Mouse (Mus musculus) cerebellum, adult 9-11 months (tissue): ENCODE data around the gene Tpi1.

ENCODE experiments used
- DNase-seq: peaks from one replicate; pipeline ENCODE4 v3.0.0; 2022

Tpi1 gene

DNA sequence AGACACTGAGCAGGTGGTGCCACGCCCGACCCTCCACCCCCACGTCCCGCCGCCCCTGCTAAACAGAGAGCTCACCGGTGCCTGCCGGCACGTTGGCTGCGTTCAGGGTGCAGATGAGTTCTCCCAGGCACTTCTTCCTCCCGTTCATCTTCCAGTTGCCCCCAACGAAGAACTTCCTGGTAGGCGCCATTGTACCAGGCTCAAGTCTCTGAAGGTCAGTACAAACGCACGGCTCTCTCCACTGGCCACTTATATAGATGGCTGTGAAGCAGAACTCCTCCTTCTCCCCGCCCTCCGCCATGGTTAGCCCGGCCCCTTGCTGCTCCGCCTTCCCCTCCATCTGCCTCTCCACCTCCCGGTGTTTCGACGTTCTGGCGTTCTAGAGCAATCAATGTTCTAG lies at the start of gene Tpi1:
TSS of gene Tpi1 (minus strand) at position 364 of the 400 bp plus-strand sequence.
- peak; percentile 94 for DNase-seq

- no peak for DNase-seq
These were observed 49.1 kb upstream of the Tpi1 start for GRCm38 (mm10) chr6:124863125-124863657.

DNA sequence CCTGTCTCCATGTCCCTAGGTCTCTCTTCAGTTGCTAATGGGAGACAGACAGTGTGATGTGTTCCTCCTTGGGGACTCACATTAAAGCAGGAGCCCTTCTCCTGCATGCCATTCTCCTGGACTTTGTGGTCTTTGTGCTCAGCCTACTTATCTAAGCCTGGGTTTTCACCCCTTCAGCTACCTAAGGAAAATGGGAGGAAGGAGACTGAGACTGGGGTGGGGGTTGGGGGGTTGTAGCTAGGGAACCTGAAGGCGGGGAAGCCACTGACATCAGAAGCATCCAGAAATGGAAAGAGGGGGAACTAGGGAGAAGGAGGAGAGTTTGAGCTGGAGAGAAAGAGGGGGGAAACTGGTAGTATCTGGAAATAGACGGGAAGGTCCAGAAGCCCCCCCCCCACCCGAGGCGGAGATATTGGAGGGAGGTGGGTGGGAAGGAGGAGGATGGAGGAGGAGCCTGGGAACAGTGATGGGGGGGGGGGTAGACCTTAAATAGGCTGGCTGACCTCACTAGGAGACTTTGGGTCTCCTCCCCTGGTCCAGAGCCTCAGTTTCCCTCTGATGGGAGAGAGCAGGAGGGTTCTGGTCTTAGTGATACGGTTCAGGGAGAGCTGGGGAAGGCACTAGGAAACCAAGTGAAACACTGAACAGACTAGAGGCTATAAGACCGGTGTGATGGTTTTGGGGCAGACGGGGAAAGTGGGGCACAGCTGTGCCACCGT lies 48.5 kb upstream of the Tpi1 start:
- DNase-seq: peak; percentile 44

DNA sequence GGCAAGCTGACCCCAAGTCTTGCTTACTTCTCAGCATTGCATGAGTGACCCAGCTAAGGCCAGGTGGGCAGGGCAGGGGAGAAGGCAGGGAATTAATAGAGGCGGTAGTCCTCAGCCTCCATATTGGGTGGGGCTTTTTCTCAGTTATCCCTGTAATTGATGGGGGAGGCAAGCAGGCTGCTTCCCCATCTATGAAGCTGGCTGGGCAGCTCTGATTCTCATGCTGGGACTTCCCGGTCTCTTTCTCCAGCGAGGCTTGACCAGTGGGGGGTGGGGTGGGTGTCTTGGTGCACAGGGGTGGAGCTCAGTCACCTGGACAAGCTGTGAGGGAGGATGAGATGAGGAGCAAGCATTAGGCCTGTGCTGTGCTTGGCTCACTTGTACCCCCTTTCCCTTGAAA lies 47.7 kb upstream of the Tpi1 start:
- peak; percentile 60 for DNase-seq

- DNase-seq: peak; percentile 64
These were observed 47.2 kb upstream of the Tpi1 start for GRCm38 (mm10) chr6:124861266-124861665.

DNA sequence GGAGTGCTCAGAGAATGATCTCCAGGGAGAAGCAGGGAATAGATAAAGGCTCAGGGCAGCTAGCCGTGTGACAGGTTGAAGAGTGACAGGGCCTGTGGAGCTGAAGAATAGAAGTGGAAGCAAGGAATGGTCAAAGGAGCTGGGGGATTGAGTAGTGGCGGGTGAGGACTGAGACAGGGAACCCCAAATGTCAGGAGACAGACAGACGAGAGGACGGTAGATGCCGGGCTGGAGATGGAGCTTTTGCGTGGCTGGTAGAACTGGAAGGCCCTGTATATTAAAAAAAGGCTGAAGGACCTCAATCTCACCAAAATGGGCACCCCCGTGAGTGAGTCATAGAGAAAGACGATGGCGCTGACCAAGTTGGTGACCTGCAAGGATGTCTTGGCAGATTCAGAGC lies 46.4 kb upstream of the Tpi1 start:
- peak; percentile 55 for DNase-seq

DNA sequence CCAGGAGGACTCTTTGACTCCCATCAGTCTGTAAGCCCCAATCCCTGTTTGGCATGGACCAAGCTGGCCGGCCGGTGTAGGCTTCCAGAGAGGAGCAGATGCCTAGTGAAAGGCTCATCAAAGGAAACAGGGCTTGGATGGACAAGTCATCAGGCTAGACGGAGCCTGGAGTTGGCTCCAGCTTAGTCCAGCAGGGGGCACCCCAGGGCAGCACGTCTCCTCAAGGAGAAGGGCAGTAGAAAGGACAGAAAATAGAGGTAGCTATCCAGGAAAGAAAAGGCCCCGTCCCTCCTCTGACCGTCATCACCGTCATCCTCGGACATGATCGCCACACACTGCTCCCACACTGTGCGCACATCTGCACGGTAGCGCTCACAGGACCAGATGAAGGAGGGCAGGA lies 45.6 kb upstream of the Tpi1 start:
- DNase-seq: peak; percentile 91

DNA sequence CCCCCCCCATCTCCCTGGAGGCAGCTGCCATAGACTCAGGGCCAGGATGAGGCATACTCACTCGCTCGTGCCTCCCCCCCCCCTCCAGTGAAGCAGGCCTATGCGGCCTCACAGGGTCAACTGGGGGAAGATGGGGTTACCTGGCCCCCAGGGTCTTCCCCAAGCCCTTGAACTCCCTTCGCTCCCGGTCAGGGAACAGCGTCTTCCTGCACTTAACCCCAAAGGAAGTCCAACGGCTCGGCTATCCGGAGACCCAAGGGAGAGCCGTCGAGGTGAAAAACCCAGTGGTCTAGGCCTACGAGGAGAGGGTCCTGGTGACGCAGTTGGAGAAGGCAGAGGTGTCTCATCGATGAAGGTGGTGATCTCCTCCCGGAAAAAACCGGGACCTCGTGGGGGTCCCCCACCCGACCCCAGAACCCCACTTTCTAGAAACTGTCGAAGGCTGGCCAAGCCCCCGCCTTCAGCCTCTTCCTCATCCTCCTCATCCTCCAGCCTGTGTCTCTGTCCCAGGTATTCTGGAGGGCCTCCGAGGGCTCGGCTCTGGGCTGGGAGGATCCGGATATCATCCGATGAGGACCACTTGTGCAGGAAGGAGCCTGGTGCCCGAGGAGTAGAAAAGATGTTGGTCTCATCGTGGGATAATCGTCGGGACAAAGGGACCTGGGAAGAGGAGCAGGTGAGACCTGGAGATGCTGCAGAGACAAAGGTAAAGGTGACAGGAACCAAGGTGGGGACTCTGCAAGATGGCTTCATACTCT lies 44.6 kb upstream of the Tpi1 start:
- DNase-seq: peak; percentile 65

DNA sequence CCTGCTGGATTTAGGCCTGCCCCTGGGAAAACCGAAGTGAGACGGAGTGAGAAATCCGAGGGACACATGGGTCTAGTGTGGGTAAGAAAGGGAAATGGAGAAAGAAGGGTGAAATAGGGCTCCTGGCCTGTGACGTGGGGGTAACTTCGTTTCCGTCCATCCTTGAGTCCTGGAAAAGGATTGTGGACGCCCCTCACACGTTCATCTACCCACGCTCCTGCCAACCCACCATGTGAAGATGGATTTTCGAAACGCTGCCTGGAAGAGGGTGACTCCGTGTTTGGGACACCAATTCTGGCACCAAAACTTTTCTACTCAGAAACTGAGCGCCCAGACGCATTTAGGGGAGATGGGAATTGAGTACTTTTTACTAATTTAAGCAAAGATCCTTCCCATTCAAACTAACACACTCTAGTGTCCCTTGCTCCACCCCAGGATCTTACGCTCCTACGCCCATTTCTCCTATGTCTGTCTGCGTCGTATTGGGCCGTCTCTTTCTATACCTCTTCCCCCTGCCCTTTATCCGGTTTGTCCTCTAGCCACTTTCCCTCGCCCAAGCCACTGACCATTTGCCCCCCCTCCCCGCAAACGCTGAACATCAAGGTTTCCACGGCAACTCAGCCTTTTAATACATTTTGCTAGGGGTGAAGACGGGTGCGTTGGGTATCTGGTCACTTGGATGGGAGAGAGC lies 43.9 kb upstream of the Tpi1 start:
- DNase-seq: peak; percentile 53

DNA sequence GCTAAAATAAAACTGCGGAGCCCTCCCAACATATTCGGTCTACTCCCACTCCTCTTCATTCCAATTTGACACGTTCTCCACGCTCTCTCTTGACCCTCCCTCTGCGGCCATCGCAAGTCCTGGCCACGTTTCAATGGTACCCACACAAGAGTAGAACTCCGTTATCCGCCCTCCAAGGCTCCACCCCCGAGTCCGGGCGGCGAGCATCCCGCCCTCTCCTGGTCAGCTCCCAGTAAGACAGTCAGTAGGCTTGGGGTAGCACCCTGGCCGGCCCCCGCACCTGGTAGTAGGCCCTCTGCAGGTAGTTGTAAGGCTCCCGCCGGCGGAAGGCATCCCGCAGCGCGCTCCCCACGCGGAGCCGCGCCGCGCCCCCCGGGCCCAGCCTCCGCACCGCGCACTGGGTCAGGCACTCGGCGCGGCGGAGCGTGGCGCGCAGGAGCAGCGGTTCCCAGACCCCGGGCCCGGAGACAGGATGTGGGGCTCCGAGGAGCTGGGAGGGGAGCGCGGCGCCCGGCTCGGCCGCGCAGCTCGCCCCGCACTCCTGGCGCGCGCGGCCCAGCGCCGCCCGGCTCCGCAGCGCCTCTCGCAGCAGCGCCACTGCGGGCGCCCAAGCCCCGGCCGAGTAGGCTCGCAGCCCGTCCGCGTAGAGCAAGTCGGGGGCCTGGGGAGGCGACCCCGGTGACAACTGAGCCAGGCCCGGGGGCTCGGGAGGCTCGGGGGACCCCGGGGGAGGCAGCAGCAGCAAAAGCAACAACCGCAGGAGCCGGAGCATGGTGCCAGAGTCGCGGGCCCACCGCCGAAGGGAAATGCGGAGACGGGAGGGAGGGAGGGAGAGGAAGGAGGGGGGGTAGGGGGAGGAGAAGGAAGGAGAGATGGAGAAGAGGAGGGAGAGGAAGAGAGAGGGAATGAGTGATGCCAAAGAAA lies 43.1 kb upstream of the Tpi1 start, which contains the start of gene P3h3:
TSS of gene P3h3 (minus strand) at position 837 of the 924 bp plus-strand sequence.
- peak; percentile 94 for DNase-seq

DNA sequence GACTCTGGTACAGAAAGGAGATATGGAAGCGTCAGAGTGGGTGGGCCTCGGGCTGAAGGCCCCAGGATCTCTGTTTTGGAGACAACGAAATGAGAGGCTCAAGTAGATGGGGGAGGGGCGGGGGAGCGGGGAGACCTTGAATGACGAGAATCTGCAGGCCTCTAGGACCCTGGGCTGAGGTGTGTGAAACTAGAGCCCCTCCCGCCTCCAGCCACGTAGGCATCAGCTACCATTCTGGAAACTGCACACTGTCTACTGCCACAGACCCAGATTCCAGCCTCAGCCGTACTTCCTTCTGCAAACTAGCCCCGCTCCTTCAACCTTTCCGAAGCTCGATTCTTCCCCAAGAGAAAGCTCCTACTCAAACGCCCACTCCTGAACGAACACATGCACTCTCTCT lies 42.2 kb upstream of the Tpi1 start:
- peak; percentile 71 for DNase-seq

GRCm38 (mm10) chr6:124854647-124855046 lies 40.6 kb upstream of the Tpi1 start:
- DNase-seq: no peak

DNA sequence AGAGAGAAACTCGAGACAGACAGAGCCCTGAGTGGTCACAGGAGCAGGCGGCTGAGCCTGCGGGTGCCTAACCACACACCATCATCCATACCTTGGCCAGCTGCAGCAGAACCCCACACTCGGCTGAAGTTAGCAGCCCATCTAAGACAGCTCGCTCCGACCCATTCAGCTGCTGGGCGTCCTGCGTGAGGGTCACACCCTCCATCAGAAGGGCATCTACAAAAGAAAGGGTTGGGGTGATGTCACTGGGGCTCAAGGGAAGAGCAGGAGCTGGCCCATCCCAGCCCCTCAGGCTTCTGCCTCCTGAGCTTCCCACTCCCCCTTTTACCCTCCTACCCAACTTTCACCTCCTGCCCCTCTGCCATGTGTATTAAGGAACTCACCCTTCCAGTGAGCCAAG lies 36.4 kb upstream of the Tpi1 start:
- DNase-seq: no peak

GRCm38 (mm10) chr6:124847305-124847704 lies 33.2 kb upstream of the Tpi1 start:
- DNase-seq: peak; percentile 93

- no peak for DNase-seq
These were observed 26.4 kb upstream of the Tpi1 start, which contains the start of gene Gnb3 for GRCm38 (mm10) chr6:124840241-124841167. TSS of gene Gnb3 (minus strand) at chr6:124840275.

DNA sequence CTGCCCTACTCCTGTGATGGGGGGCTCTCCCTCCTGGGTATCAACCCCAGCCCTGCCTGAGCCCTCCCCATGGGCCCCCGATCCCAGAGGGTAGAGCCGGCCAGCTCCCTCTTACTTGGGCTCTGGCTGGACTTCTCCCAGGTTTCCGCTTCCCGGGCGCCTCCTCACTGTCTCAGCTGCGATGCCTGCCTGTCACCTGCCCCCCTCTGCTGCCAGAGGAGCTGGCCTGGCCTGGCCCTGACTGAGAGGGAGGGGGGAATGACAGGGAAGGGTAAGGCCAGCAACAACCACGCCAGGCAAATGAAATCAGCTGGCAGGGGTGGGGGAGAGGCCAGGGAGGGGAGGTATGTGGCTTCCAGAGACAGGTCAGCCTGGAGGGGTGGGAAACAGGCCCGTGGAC lies 25.7 kb upstream of the Tpi1 start:
- no peak for DNase-seq

- DNase-seq: no peak
These were observed 22.3 kb upstream of the Tpi1 start for GRCm38 (mm10) chr6:124836411-124836810.

DNA sequence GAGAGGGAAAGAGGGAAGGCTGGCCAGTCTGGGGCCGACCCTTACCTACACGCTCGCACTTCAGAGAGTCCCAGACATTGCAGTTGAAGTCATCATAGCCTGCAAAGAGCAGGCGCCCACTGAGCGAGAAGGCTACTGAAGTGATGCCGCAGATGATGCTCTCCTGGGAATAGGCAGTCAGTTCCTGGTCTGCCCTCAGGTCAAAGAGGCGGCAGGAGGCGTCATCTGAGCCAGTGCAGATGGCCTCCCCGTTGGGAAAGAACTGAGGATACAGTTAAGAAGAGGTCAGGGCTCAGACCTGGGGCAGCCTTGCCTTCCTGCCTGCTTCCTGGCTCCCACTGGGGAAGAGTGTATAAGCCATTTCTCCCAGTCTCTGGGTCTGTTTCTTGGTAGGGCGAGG lies 21.4 kb upstream of the Tpi1 start:
- DNase-seq: no peak

- DNase-seq: no peak
These were observed 20.5 kb upstream of the Tpi1 start for GRCm38 (mm10) chr6:124834512-124835081.

DNA sequence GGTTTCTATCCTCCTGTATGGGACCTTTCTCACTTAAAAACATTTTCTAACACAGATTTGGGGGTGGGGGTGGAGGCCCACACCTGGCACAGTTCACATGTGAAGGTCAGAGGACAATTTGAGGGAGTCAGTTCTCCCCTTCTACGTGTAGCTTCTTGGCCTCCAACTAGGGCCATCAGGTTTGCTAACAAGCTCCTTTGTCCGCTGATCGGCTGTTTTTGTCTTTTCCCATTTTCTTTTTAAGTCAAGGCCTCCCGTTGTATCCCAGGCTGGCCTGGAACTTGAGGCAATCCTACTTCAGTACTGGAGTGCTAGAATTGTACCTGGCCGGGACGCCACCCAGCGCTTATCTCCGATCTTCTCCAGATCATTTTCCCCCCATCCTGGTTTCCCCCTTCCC lies 17.6 kb upstream of the Tpi1 start:
- DNase-seq: no peak

DNA sequence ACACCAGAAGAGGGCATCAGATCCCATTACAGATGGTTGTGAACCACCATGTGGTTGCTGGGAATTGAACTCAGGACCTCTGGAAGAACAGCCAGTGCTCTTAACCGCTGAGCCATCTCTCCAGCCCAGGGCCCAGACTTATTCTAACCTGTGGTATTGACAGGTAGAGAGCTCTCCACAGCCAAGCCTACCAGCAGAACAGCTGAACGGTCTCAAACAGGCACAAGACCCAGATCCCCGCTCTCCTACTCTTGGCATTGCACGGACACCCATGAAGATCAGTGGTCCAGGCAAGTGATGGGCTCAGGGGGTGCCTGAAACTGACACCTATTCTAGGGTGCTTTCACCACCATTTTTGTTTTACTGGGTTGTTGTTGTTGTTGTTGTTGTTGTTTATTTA lies 17.1 kb upstream of the Tpi1 start:
- DNase-seq: peak; percentile 59
